Mouse (Mus musculus): Measurements from ENCODE around the gene Kmt5a. TPM values are rescaled to one million over a fixed set of nuclear protein-coding genes. Genes with fewer than 3 reads are reported as not detected.

The Kmt5a gene
- total RNA-seq, 1 experiment = 62.6 TPM

- in situ Hi-C loops (cut with MboI; ENCODE audit: low sequenced_read_pairs in 2 of 2, unreplicated experiment in 2 of 2) = no loop called here
- H3K9ac ChIP-seq (ENCODE audit: insufficient read depth, low read depth, low read length, poor library complexity, severe bottlenecking) = no peak overlapping the region
- no peak for DNase-seq (ENCODE audit: low read depth, low spot score)
- H3K4me1 ChIP-seq (ENCODE audit: control insufficient read depth in 2 of 2, insufficient read depth in 2 of 2, low read length in 2 of 2, poor library complexity in 1 of 2) = peaks cover 0 to 8% of the 10 kb centered on the region in 2 experiments; a peak in 2 of 4 replicates
- TF ChIP-seq ZC3H11A (IDR thresholded peaks at IDR 0.05; ENCODE audit: borderline replicate concordance, low read depth, low read length) (no peak), HCFC1 (IDR thresholded peaks at IDR 0.05; ENCODE audit: borderline replicate concordance, insufficient read depth, low read length) (no peak), MAFK (IDR thresholded peaks at IDR 0.05; ENCODE audit: insufficient read depth, low read depth, low read length) (no peak), CHD2 (IDR thresholded peaks at IDR 0.05; ENCODE audit: low read depth, low read length) (no peak), ZNF384 (IDR thresholded peaks at IDR 0.05; ENCODE audit: low read depth, low read length) (no peak)
- H3K4me3 ChIP-seq (ENCODE audit: insufficient read depth in 1 of 2, low read depth in 1 of 2, low read length in 2 of 2, poor library complexity in 1 of 2, severe bottlenecking in 1 of 2) = no peak overlapping the region
- no peak overlapping the region for H3K27ac ChIP-seq (ENCODE audit: insufficient read depth, low read depth, low read length, poor library complexity, severe bottlenecking)
- H3K36me3 ChIP-seq (ENCODE audit: control insufficient read depth, insufficient read depth, low read length, poor library complexity, severe bottlenecking) = peaks cover 2% of the 10 kb centered on the region; the same call in 1 of the 2 replicates
- H3K9me3 ChIP-seq (ENCODE audit: control insufficient read depth, insufficient read depth, low read depth, low read length) = no peaks in the 10 kb centered on the region
Measured at GRCm38 (mm10) chr5:124506731-124507359, 67.1 kb downstream of the Kmt5a start.

GRCm38 (mm10) chr5:124509200-124509599, 69.5 kb downstream of the Kmt5a start:
- Histone ChIP-seq H3K4me3 (ENCODE audit: insufficient read depth in 1 of 2, low read depth in 1 of 2, low read length in 2 of 2, poor library complexity in 1 of 2, severe bottlenecking in 1 of 2) (no peak overlapping the region), H3K4me1 (ENCODE audit: control insufficient read depth in 2 of 2, insufficient read depth in 2 of 2, low read length in 2 of 2, poor library complexity in 1 of 2) (peaks cover 0 to 5% of the 10 kb centered on the region in 2 experiments; a peak in 2 of 4 replicates), H3K36me3 (ENCODE audit: control insufficient read depth, insufficient read depth, low read length, poor library complexity, severe bottlenecking) (0 out of 2 replicates have a peak, but pooled peaks cover under 1% of the 10 kb centered on the region), H3K9ac (ENCODE audit: insufficient read depth, low read depth, low read length, poor library complexity, severe bottlenecking) (no peak overlapping the region), H3K9me3 (ENCODE audit: control insufficient read depth, insufficient read depth, low read depth, low read length) (no peaks in the 10 kb centered on the region), H3K27ac (ENCODE audit: insufficient read depth, low read depth, low read length, poor library complexity, severe bottlenecking) (no peak overlapping the region)
- in situ Hi-C loops (cut with MboI; ENCODE audit: low sequenced_read_pairs in 2 of 2, unreplicated experiment in 2 of 2) = no loop called here
- no peak for TF ChIP-seq HCFC1 (IDR thresholded peaks at IDR 0.05; ENCODE audit: borderline replicate concordance, insufficient read depth, low read length)
- TF ChIP-seq CHD2 (IDR thresholded peaks at IDR 0.05; ENCODE audit: low read depth, low read length) = no peak
- TF ChIP-seq ZC3H11A (IDR thresholded peaks at IDR 0.05; ENCODE audit: borderline replicate concordance, low read depth, low read length) = no peak
- no peak for TF ChIP-seq ZNF384 (IDR thresholded peaks at IDR 0.05; ENCODE audit: low read depth, low read length)
- TF ChIP-seq MAFK (IDR thresholded peaks at IDR 0.05; ENCODE audit: insufficient read depth, low read depth, low read length) = no peak
- no peak for DNase-seq (ENCODE audit: low read depth, low spot score)

- H3K9ac ChIP-seq (ENCODE audit: insufficient read depth, low read depth, low read length, poor library complexity, severe bottlenecking) = no peak overlapping the region
- peaks cover 0 to 5% of the 10 kb centered on the region in 2 experiments; a peak in 2 of 4 replicates for H3K4me1 ChIP-seq (ENCODE audit: control insufficient read depth in 2 of 2, insufficient read depth in 2 of 2, low read length in 2 of 2, poor library complexity in 1 of 2)
- peaks cover 3% of the 10 kb centered on the region; the same call in 1 of the 2 replicates for H3K36me3 ChIP-seq (ENCODE audit: control insufficient read depth, insufficient read depth, low read length, poor library complexity, severe bottlenecking)
- in situ Hi-C loops (cut with MboI; ENCODE audit: low sequenced_read_pairs in 2 of 2, unreplicated experiment in 2 of 2) = no loop called here
- no peak overlapping the region for H3K4me3 ChIP-seq (ENCODE audit: insufficient read depth in 1 of 2, low read depth in 1 of 2, low read length in 2 of 2, poor library complexity in 1 of 2, severe bottlenecking in 1 of 2)
- DNase-seq (ENCODE audit: low read depth, low spot score) = no peak
- H3K9me3 ChIP-seq (ENCODE audit: control insufficient read depth, insufficient read depth, low read depth, low read length) = no peaks in the 10 kb centered on the region
- H3K27ac ChIP-seq (ENCODE audit: insufficient read depth, low read depth, low read length, poor library complexity, severe bottlenecking) = no peak overlapping the region
- TF ChIP-seq ZC3H11A (IDR thresholded peaks at IDR 0.05; ENCODE audit: borderline replicate concordance, low read depth, low read length) (no peak), ZNF384 (IDR thresholded peaks at IDR 0.05; ENCODE audit: low read depth, low read length) (no peak), CHD2 (IDR thresholded peaks at IDR 0.05; ENCODE audit: low read depth, low read length) (no peak), MAFK (IDR thresholded peaks at IDR 0.05; ENCODE audit: insufficient read depth, low read depth, low read length) (no peak), HCFC1 (IDR thresholded peaks at IDR 0.05; ENCODE audit: borderline replicate concordance, insufficient read depth, low read length) (no peak)
Measured at GRCm38 (mm10) chr5:124509742-124510237, 70.1 kb downstream of the Kmt5a start.

GRCm38 (mm10) chr5:124510536-124511050, 70.9 kb downstream of the Kmt5a start:
- Histone ChIP-seq H3K9me3 (ENCODE audit: control insufficient read depth, insufficient read depth, low read depth, low read length) (no peaks in the 10 kb centered on the region), H3K9ac (ENCODE audit: insufficient read depth, low read depth, low read length, poor library complexity, severe bottlenecking) (no peak overlapping the region; the same call in 1 of the 2 replicates), H3K4me1 (ENCODE audit: control insufficient read depth in 2 of 2, insufficient read depth in 2 of 2, low read length in 2 of 2, poor library complexity in 1 of 2) (peaks cover 0 to 5% of the 10 kb centered on the region in 2 experiments; a peak in 2 of 4 replicates), H3K27ac (ENCODE audit: insufficient read depth, low read depth, low read length, poor library complexity, severe bottlenecking) (no peak overlapping the region), H3K4me3 (ENCODE audit: insufficient read depth in 1 of 2, low read depth in 1 of 2, low read length in 2 of 2, poor library complexity in 1 of 2, severe bottlenecking in 1 of 2) (no peak overlapping the region), H3K36me3 (ENCODE audit: control insufficient read depth, insufficient read depth, low read length, poor library complexity, severe bottlenecking) (peaks cover 3% of the 10 kb centered on the region; the same call in 1 of the 2 replicates)
- TF ChIP-seq ZNF384 (IDR thresholded peaks at IDR 0.05; ENCODE audit: low read depth, low read length) (no peak), HCFC1 (IDR thresholded peaks at IDR 0.05; ENCODE audit: borderline replicate concordance, insufficient read depth, low read length) (no peak), ZC3H11A (IDR thresholded peaks at IDR 0.05; ENCODE audit: borderline replicate concordance, low read depth, low read length) (no peak), CHD2 (IDR thresholded peaks at IDR 0.05; ENCODE audit: low read depth, low read length) (no peak), MAFK (IDR thresholded peaks at IDR 0.05; ENCODE audit: insufficient read depth, low read depth, low read length) (no peak)
- DNase-seq (ENCODE audit: low read depth, low spot score) = no peak
- in situ Hi-C loops (cut with MboI; ENCODE audit: low sequenced_read_pairs in 2 of 2, unreplicated experiment in 2 of 2) = no loop called here

Other genes starting within 250 kb of the Kmt5a start
- gene Pitpnm2, start 190.2 kb upstream of the Kmt5a start, total RNA-seq (2012; rRNA removed) = 6.6 and 7.2 TPM in 2 replicates
- 15.8 and 18.0 TPM in 2 replicates for gene Mphosph9, start 112.0 kb upstream of the Kmt5a start, total RNA-seq (2012; rRNA removed)
- gene 2810006K23Rik, start 111.8 kb upstream of the Kmt5a start, total RNA-seq (2012; rRNA removed) = 4.3 and 7.3 TPM in 2 replicates
- 146 and 156 TPM in 2 replicates for gene Cdk2ap1, start 76.8 kb upstream of the Kmt5a start, total RNA-seq (2012; rRNA removed)
- 86.4 and 95.2 TPM in 2 replicates for gene Sbno1, start 13.9 kb upstream of the Kmt5a start, total RNA-seq (2012; rRNA removed)
- 7.3 and 8.9 TPM in 2 replicates for gene Rilpl2, start 38.4 kb downstream of the Kmt5a start, total RNA-seq (2012; rRNA removed)
- gene Snrnp35, start 43.2 kb downstream of the Kmt5a start, total RNA-seq (2012; rRNA removed) = 7.5 and 10.6 TPM in 2 replicates
- gene Rilpl1, start 91.5 kb downstream of the Kmt5a start, total RNA-seq (2012; rRNA removed) = 8.6 and 10.1 TPM in 2 replicates
- gene Tmed2, start 100.8 kb downstream of the Kmt5a start, total RNA-seq (2012; rRNA removed) = 212 and 224 TPM in 2 replicates
- 22.8 and 30.7 TPM in 2 replicates for gene Ddx55, start 112.9 kb downstream of the Kmt5a start, total RNA-seq (2012; rRNA removed)
- gene Eif2b1, start 139.2 kb downstream of the Kmt5a start, total RNA-seq (2012; rRNA removed) = 51.5 and 60.4 TPM in 2 replicates
- gene Gtf2h3, start 139.2 kb downstream of the Kmt5a start, total RNA-seq (2012; rRNA removed) = 71.5 and 74.1 TPM in 2 replicates
- 24.5 and 29.7 TPM in 2 replicates for gene Atp6v0a2, start 188.6 kb downstream of the Kmt5a start, total RNA-seq (2012; rRNA removed)